Mouse (Mus musculus) left cerebral cortex, postnatal 14 days (tissue): ENCODE measurements at regions not wholly inside any gene's neighbourhood (a gene's known extent, or its start where the extent isn't known, plus 50 kb on each side); places are given as distances from the start of the nearest gene placed in this dataset.

Source experiments
- DNase-seq, 2 experiments: peaks; one replicate each; pipeline ENCODE4 v3.0.0; 2021 to 2022; ENCODE audit warnings: low spot score in 2 of 2, mixed read lengths in 1 of 2
- intact Hi-C: fragments of 180-260 bp; cut with DNase I; formaldehyde crosslinking; loops from one replicate; pipeline ENCODE4 v1.15.1; 2025

DNA sequence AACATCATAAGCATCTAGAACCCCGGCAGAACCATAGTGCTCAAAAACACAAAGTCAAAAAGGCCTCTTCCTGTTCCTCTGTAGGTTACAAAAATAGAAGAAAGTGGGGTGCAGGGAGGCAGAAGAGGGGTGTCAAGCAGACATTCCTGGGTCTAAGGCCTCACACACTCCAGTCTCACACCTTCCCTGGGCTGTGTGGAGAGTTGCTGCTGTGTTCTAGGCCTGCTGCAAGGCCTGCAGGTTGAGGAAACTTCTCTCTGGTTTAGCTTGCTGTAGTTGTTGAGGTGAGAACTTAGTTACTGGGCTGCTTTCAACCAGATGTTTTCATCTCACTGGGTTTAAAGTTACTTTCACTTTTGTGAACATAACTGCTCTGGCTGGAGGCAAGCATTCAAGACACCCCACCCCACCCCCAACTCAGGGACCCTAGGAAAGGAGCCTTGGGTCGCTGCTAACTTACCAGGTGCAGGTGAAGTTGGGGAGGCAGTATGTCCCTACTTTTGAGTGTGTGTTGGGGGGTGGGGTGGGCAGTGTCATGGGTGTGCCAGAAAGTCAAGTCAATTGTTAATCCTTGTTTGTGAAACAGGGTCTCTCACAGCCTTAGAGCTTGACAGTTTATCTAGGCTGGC lies 81.5 kb upstream of the Eomes start:
- intact Hi-C loops = no loop called here
- DNase-seq = no peak

DNA sequence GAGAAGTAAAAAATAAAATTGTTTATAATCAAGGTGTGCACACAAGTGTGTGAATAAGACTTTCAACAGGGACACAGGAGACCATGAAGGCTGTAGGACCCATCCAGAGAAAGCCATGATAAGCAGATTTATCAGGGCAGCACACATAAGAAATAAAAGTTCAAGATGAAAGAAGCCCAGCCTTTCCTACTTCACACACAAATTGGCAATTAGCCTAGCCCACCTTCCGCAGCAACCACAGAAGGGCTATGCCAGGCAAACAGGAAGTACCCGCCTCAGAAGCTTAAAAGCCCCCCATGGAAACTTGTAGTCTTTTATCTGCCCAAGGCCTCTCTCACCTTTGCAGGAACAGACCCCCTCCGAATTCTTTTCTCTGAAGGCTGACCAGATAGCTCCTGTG lies 77.5 kb upstream of the Eomes start:
- DNase-seq = no peak
- intact Hi-C loops = no loop called here

DNA sequence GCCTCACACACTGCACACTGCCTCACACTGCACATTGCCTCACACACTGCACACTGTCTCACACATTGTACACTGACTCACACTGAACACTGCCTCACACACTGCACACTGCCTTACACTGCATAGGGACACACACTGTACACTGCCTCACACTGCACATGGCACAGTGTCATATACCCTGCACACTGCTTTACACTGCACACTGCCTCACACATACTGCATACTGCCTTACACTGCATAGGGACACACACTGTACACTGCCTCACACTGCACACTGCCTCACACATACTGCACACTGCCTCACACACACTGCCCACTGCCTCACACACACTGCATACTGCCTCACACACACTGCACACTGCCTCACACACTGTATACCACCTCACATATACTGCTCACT lies 76.8 kb upstream of the Eomes start:
- intact Hi-C loops = no loop called here
- no peak for DNase-seq

DNA sequence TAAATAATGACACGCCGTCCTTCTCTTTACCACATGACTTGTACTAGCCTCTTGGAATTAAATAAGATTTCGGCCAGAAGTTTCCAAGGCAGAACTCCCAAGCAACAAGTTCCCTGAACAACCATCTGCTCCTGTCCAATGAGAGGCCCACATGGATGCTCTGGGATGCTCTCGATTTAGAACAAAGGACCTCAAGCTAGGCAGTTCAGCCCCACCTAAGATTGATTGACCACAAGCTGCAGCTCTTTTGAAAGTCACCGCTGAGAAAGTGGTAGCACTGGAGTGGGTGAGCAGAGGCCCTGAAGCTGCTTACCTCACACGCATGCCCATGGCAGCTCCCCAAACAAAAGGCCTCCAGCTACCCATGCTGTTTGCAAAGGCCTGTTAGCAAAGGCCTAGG lies 73.1 kb upstream of the Eomes start:
- intact Hi-C loops = no loop called here
- no peak for DNase-seq

DNA sequence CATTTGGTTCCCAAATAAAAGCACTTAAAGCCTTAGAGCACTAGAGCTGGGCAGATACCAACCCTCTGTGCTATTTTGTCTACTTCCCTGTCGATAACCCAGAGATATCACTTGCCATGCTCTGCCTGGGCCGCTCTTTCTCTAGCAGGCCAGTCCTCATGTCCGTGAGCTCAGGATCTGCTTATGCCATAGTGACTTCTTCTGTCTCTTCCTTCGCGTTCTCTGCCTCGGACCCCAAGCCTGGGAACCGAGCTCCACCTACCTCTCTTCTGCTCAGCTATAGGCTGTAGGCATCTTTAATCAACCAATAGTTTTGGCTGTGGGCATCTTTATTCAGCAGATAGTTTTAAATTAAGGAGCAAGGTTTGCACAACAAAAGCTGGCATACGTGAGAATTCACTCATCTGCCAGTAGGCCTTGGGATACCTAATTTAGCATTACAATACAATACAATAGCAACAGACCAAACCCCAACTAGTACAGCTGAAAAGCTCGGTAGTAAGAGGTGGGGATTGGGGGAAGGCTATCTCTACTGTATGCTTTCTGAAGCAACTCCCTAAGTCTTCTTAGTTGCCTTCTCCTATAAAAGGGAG lies 72.0 kb upstream of the Eomes start:
- intact Hi-C loops = no loop called here
- no peak for DNase-seq

DNA sequence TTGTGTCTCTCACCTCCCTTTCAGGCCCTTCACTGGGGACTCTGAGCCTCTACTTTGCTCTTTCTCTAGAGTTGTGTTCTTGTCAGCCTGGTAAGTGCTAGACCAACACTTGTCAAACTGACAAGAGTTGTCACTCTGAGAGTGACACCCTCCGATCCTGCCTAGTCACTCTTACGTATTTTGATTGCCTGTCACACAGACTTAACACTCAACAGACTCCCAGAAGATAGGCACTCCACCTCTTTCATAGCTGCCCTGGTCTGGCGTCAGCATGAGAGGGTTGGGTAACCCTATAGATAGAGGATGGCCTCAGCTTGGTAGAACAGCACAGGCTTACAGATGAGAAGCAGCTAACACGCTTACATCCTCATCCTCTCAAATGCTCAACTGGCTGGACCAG lies 62.0 kb upstream of the Eomes start:
- intact Hi-C loops = no loop called here
- DNase-seq = no peak

DNA sequence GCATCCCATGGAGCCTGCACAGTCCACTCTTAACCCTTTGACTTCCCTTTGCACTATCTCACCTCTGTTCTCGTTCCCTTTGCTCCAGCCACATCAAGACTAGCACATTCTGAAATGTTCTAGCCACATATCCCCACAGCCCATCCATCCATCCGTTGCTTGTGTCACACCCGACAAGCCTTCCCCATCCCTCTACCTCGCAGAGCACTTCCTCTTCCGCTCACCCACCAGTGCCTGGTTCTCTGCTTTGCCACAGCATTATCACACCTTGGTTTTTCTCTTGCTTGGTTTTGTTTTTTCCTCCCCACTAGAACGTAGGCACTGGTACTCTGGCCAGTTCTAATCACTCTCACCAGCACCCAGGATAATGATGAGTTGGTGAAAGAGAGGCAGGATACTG lies 61.5 kb upstream of the Eomes start:
- intact Hi-C loops = no loop called here
- DNase-seq = no peak

DNA sequence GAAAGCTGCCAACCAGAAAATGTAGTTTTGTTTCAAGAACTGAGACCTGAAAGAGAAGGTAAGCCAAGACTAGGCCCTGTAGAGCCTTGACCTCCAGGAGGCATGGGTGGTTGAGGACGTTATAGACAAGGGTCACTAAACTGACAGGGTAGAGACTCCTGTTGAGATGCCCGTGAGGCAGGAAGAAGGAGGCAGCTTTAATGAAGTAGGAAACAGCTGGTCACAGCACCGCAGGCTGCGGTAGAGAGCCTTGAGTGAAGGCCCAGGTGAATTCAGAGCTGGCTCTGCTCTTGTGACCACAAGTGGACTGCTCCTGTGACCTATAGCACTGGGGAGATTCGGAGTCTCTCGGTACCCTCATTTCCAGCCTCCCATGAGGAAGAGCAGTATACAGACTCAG lies 53.7 kb upstream of the Eomes start:
- DNase-seq = no peak
- intact Hi-C loops = no loop called here
